Mouse (Mus musculus) ovary, postnatal 36 days (tissue): ENCODE measurements at regions not wholly inside any gene's neighbourhood (a gene's known extent, or its start where the extent isn't known, plus 50 kb on each side); places are given as distances from the start of the nearest gene placed in this dataset.

Source experiments
- DNase-seq: peaks from one replicate; pipeline ENCODE4 v3.0.0; 2022; ENCODE audit warnings: low spot score, mixed read lengths

GRCm38 (mm10) chr4:150800774-150801173 is 52.9 kb upstream of the Errfi1 start:
- no peak for DNase-seq

DNA sequence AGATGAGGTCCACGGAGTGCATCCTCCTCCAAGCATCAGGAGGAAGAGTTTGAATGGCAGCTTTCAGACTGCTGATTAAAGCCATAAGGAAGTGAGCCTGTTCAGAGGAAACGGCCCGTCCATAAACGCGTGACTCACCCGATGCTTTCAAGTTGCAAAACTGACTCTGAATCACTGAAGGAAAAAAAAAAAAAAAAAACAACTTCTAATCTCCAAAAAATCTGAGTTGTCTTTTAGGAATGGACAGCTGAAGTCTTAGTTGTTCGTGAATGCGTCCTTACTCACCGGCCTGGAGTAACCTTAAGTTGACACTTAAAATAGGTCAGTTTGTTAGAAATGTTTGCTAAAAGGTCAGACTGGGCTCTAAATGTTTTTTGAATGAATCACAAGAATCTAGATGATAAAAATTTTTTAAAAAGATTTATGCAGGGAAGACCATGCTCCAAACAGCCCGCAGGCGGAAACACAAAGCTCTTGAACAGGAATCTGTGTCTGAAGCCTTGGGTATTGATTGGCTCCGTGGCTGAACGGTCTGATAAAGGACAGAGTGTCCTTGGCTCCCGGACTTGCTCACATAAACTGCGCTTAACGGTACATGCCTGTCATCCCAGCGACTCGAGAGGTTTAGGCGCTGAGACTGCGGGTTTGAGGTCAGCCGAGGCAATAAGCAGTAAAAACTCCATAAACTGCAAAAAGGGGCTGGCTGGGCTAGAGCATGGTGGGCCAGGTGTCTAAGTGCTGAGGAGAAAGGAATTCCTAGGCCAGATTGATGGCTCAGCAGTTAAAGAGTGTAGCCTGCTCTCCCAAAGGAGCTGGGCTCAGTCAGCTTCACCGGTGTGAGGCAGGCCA is 53.9 kb upstream of the Errfi1 start:
- DNase-seq = peak; percentile 34

DNA sequence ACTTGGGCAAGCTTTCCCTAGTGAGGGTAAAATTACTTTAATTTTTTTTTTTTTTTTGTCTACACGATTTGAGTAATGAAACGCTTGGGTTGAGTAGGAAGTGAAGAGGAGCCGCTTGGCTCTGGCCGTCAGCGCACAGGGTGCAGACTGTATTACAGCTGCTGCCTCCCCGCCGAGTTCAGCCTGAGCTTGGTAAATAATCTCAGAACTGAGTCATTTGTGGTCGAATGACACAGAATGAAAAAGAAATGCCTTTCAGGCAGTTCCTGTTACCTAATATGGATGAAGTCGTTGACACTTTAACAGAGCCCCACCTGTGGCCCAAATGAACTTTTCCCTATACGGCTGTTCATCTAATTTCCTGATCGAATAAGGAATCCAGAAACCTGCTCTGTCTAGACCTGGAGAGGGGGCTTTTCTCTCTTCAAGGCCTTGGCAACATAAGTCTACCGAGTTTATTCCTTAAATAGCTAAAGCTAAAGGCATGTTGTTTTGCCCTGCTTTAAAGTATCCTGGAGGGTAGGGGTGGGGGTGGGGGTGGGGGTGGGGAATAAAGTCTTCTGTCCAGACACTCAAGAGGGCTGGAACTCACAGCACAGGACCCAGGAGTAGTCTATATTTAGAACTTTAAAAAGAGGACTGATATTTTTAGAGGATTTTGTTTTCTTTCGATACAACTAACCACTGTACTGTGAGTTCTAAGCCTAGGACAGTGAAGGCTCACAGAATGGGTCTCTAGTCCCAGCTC is 54.8 kb upstream of the Errfi1 start:
- DNase-seq = no peak

DNA sequence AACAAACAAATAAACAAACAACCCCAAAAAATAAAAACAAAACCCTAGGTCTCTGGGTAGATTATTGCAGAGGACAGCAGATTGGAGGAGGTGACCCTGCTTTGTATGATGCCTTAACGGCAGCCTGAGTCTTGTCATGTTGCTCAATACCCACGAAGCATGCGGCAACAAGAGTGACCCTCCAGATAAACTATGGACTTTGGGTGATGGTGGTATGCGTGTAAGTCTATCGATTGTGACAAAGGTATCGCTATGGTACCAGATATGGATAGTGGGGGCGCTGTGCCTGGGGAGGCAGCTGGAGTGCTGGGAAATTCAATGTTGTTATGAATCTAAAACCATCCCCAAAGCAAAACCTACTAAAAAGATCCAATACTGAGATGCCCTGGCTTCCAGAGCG is 55.4 kb upstream of the Errfi1 start:
- no peak for DNase-seq

GRCm38 (mm10) chr4:150797057-150797456 is 56.7 kb upstream of the Errfi1 start:
- DNase-seq = no peak

GRCm38 (mm10) chr4:150794878-150795277 is 58.8 kb upstream of the Errfi1 start:
- DNase-seq = no peak

DNA sequence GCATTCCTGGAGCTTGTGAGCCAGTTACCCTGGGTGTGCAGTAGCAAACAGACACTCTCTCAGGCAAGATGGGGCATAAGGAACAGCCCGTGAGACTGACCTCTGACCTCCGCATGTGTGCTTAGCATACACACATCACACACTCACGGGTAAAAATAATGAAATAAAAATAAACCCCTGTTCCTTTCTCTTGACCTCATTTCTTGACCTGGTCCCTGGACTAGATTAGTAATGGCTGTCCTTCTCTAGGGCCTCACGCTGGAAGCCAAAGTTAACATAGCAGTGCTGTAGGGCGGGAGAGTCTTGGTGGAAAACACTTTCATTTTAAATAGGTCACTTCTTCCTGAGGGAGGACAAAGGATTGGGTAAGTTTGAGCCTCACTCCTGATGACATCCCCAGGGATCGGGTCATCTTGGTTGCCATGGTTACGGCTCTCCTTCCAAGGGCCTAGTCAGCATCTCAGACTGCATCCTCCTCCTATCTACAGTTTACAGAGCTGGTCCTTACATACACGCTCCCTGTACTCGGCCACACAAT is 59.4 kb upstream of the Errfi1 start:
- no peak for DNase-seq

- no peak for DNase-seq
Measured at GRCm38 (mm10) chr4:150793146-150793545, 60.6 kb upstream of the Errfi1 start.

GRCm38 (mm10) chr4:150789166-150789565 is 64.6 kb upstream of the Errfi1 start:
- no peak for DNase-seq

- no peak for DNase-seq
Measured at GRCm38 (mm10) chr4:150787113-150787512, 66.6 kb upstream of the Errfi1 start.

DNA sequence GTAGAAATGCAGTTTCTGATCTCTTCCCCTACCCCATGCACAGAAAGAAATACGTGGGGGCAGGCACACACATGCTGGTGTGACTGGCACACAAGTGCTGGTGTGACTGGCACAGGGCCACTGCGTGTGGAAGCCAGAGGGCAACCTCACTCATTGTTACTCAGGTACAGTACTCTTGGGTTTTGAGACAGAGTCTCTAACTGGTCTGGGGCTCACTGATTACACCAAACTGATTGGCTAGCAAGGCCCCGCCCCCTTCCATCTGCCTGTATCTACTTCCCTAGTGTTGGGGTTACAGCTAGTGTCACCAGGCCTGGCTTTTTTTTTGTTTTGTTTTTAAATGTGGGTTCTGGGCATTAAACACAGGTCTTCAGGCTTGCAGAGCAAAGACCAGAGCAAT is 67.1 kb upstream of the Errfi1 start:
- no peak for DNase-seq

- DNase-seq = peak; percentile 40
Measured at GRCm38 (mm10) chr4:150784491-150785451, 68.9 kb upstream of the Errfi1 start.

GRCm38 (mm10) chr4:150781304-150781703 is 72.4 kb upstream of the Errfi1 start:
- no peak for DNase-seq

DNA sequence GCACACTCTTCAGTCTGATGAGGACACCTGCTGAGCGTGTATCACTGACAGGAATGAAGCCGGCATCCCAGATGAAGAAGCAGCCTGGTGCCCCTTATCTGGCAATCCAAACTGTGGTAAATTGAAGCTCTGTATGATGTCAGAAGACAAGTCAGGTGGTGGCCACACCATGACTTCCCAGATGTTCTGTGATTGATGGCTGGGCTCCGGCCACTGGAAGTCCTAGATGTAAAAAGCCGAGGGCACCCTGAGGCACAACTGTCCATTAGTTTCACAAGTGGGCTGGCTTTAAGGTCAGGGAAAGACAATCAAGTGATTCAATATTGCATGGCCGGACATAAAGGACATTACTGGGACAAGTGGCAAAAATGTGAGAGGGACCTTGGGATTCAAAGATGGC is 74.4 kb upstream of the Errfi1 start:
- DNase-seq = no peak

GRCm38 (mm10) chr4:150778683-150779082 is 75.0 kb upstream of the Errfi1 start:
- DNase-seq = no peak

DNA sequence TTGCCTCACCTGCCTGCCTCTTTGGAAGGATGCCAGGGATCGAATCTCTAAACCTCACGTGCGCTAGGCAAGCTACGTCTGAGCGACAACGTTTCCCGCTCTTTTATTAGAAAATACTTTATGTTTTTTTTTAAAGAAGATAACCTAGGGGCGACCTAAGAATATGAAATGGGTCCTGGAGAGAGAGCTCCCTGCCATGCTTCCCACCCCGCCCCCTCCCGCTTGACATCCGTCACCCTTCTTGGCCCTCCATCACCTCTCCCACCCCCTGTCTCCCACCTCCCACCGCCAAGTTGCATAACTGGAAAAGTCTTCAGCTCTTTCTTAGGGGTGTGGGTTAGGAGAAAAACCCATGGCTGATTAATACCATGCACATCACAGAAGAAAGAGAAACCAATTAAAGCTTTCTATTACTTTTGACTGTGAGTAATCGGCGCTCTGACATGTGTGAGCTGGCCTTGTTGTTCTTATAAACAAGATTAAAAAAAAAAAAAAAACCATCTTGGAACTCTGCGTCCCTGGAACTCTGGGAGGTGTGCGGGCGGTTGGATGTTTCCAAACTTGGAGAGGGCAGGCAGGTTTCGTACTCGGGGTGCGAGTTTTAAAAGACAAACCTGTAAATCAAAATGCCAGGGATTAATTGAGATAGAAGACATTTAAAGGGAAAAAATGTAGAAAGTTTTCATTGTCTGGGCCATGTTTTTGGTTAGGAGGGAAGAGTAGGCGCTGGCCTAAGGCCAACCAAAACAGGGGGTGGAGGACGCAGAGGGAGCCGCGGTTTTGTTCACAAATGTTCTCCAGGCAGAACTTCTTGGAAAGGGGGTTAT is 77.8 kb upstream of the Errfi1 start:
- peak; percentile 73 for DNase-seq

- no peak for DNase-seq
Measured at GRCm38 (mm10) chr4:150775281-150775680, 78.4 kb upstream of the Errfi1 start.

DNA sequence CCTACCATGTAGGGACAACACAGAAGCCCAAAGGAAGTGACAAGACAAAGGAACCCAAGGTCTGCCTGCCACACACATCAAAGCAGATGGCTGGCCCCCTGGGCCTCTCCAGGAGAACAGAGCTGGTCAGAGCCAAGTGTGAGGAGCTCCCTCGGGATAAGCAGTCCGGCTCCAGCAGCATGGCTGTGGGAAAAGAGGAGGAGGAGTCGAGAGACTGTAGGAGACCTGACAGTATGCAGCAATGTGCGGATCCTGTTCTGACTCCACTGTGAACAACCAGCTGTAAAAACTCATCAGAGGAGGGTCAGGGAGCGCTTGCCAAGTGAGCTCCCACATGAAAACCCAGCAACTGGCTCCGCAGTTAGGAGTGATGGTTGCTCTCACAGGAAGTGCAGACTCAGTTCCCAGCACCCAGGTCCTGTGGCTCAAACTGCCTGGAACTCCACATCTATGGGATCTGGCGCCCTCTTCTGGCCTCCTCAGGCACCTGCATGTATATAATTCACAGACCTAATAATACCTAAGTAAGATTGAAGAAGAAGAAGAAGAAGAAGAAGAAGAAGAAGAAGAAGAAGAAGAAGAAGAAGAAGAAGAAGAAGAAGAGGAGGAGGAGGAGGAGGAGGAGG is 79.3 kb upstream of the Errfi1 start:
- DNase-seq = no peak

DNA sequence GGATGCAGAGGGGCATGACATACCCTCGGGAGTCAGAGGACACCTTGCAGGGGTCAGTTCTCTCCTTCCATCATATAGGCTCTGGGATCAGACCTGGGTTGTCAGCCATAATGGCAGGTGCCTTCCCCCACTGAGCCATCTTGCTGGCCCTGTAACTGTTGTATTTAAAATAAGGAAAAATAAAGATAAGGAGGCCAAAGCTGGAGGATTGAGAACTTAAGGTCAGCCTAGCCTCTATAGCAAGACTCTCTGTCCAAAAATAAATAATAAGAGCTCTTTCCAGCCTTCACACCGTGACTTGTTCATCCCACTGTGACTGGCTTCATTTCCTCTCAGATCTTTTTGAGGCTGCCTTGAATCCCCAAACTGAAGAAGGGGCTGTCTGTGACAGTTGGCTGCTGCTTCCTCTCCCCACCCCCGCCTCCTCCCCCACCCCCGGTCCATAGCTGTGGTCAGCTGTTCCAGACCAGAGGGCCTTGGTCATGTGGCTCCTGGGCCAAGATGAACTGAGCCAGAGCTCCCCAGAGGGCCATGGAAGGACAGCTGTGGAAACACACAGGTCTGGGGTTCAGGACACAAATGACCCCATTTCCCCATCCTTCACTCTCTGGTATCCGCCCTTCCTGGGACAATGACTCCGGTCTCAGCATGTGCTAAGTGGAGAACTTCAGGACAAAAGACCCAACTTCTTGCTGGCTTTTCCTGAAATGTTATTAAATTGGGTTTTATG is 81.6 kb upstream of the Errfi1 start:
- DNase-seq = no peak

DNA sequence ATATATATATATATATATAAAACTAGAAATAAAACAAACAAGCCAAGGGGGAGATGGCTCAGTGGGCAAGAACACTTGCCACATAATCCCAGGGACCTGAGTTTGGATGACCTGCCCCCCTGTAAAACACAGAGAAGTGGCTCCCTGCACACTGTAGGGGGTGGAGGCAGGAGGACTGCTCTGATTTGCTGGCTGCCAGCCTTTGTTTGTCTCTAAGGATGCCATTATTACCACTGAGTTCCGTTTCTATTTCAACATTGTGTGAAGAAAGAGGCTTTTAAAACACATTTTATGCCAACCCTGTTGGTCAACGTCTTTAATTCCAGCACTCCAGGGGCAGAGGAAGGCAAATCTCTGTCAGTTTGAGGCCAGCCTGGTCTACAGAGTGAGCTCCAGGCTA is 82.2 kb upstream of the Errfi1 start:
- DNase-seq = no peak
